Mouse (Mus musculus) neural tube, embryonic 14.5 days (tissue): ENCODE data around the gene Slc15a3. TPM values are rescaled to one million over a fixed set of nuclear protein-coding genes. Genes with fewer than 3 reads are reported as not detected.
A peak's percentile ranks its signal among the peaks of the same experiment; 100 is the strongest.

Experiments used
- ATAC-seq: fragments of 200-750 bp; cut with Nextera tagmentation; 2 replicates; pipeline ENCODE4 v1.8.0; 2017; ENCODE audit warnings: low read depth, mild to moderate bottlenecking, moderate TSS enrichment, moderate library complexity
- H3K27ac ChIP-seq: fragments of 300-500 bp; sonication (generic); 2 replicates; pipeline ENCODE4 v1.5.1; 2014; ENCODE audit warnings: low read depth, mild to moderate bottlenecking, control low read depth, low read length, moderate library complexity, mixed read lengths
- H3K27me3 ChIP-seq: fragments of 300-500 bp; sonication (generic); 2 replicates; pipeline ENCODE4 v1.6.1; 2014; ENCODE audit warnings: low read length; ENCODE audit not compliant: control insufficient read depth, insufficient read depth
- H3K36me3 ChIP-seq: fragments of 300-500 bp; sonication (generic); 2 replicates; pipeline ENCODE4 v1.6.1; 2014; ENCODE audit warnings: low read length, mixed read lengths; ENCODE audit not compliant: control insufficient read depth, insufficient read depth
- H3K4me1 ChIP-seq: fragments of 300-500 bp; sonication (generic); 2 replicates; pipeline ENCODE4 v1.6.1; 2014; ENCODE audit warnings: low read length; ENCODE audit not compliant: control insufficient read depth, insufficient read depth
- H3K4me2 ChIP-seq: fragments of 300-500 bp; sonication (generic); 2 replicates; pipeline ENCODE4 v1.6.1; 2014; ENCODE audit warnings: mild to moderate bottlenecking, low read depth, low read length, control low read depth
- H3K4me3 ChIP-seq: fragments of 300-500 bp; sonication (generic); 2 replicates; pipeline ENCODE4 v1.5.1; 2014; ENCODE audit warnings: low read depth, low read length, control low read depth, mixed read lengths
- H3K9ac ChIP-seq: fragments of 300-500 bp; sonication (generic); replicated peaks from 2 replicates; pipeline ENCODE4 v1.6.1; 2014; ENCODE audit warnings: low read depth, mild to moderate bottlenecking, control low read depth, low read length, mixed read lengths
- H3K9me3 ChIP-seq: fragments of 300-500 bp; sonication (generic); 2 replicates; pipeline ENCODE4 v1.6.1; 2016; ENCODE audit warnings: low read length; ENCODE audit not compliant: control insufficient read depth
- WGBS: fragments of 180-500 bp; shearing (Covaris S2); extraction: QIAGEN DNeasy Blood & Tissue Kit; methylation state at CpG from one replicate; pipeline ENCODE4 v1.1.7; 2014; 5-methylcytosine and 5-hydroxymethylcytosine counted together
- polyA plus RNA-seq: library from polyadenylated mRNA; unstranded; fragments of >200 nt; fragmentation: Nextera tagmentation; extraction: Ambion mirVana; gene quantifications from 2 replicates; pipeline ENCODE4 v1.2.1, GENCODE M21; 2014

Slc15a3 gene
- polyA plus RNA-seq, 1 experiment from 2014 or later, result 0.36 TPM

DNA sequence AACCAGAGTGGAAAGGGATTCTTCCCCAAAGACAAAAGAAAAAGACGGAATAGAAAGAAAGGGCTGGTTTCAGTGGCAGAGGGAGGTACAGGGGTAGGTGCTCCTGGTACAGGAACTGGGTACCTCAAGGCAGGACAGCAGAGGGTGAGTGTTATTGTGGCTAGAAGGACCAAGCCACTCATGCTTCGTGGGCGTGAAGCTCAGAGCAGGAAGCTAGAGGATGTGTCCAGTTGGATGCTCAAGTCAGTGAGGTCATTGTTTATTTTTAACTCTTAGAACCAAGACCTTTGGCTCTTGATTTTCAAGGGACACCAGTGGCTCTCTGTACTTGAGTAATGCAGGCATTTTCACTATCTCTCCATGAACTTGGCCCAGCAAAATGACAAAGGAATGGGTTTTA, 7.5 kb upstream of the Slc15a3 start:
- Histone ChIP-seq H3K36me3 (no peaks in the 10 kb centered on the region), H3K9ac (no peak overlapping the region), H3K27me3 (no peaks in the 10 kb centered on the region), H3K9me3 (no peaks in the 10 kb centered on the region), H3K4me2 (no peak overlapping the region), H3K4me3 (no peak overlapping the region), H3K27ac (no peak overlapping the region), H3K4me1 (no peaks in the 10 kb centered on the region)
- WGBS, result 85% methylated on average over 3 of the region's 3 CpGs
- no peak for ATAC-seq

GRCm38 (mm10) chr19:10833611-10834010, 5.9 kb upstream of the Slc15a3 start:
- Histone ChIP-seq H3K27me3 (no peaks in the 10 kb centered on the region), H3K4me2 (no peak overlapping the region), H3K4me3 (no peak overlapping the region), H3K9ac (no peak overlapping the region), H3K36me3 (no peaks in the 10 kb centered on the region), H3K9me3 (no peaks in the 10 kb centered on the region), H3K27ac (no peak overlapping the region), H3K4me1 (no peaks in the 10 kb centered on the region)
- WGBS, result 79% methylated on average over 3 of the region's 3 CpGs
- no peak for ATAC-seq

DNA sequence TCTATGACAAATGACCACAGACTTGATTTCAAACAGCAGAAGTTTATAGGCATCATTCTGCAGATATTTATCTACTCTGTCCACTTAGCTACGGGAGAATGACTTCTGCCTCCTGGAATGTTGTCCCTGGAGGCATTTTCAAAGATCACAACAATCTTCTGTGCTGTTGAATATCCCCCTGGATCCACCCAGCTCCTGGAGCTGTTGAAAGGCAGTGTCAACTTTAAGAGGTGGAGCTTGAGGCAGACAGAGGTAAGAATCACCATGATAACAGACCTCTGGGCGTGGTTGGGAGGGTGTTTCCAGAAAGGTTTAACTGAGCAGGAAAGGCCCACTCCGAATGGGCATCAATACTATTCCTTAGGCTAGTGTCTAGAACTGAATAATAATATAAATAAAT, 3.9 kb upstream of the Slc15a3 start:
- no peaks in the 10 kb centered on the region for H3K4me1 ChIP-seq
- H3K9ac ChIP-seq, result no peak overlapping the region
- 64% methylated on average over 3 of the region's 3 CpGs for WGBS
- no peaks in the 10 kb centered on the region for H3K9me3 ChIP-seq
- no peak for ATAC-seq
- no peak overlapping the region for H3K4me2 ChIP-seq
- H3K36me3 ChIP-seq, result no peaks in the 10 kb centered on the region
- H3K27me3 ChIP-seq, result no peaks in the 10 kb centered on the region
- H3K4me3 ChIP-seq, result no peak overlapping the region
- no peak overlapping the region for H3K27ac ChIP-seq

DNA sequence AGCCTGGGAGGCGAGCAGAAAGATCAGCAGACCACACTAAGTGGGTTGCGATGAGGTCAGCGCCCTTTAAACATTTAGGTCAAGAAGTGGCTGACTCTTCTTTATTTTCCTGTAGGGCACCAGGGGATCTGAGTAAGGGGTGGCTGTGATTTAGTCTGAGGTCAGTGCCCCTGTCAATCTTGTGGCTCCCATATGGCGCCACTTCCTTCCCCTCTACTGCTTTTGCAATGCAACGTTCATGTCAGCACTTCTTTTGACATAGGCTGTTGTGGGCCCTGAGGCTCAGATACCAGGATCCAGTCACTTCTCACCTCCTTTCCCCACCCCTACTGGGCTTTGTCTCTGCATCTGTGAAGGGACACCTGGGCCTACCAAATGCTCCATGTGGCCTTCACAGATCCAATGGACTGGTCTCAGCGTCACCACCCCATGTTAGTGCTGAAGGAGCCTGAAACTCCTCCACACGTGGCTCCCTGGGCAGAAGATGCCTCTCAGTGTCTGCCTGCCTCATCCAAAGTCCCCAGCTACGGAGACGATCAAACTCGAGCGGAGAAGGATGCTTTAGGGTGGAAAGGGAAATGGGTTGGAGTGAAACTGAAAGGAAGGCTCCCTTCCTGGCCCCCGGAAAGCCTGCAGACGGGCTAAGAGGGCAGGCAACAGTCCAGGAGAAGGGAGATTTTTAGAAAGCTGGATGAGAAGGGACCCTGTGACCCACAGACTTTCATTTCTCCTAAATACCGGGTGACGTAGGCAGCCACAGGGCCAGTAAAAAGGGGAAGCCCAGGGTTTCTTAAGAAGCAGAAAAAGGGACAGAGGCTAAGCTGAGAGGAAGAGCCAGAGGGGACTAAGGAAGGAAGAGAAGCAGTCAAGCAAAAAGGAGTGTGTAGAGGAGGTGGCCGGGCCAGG, 2.4 kb downstream of the Slc15a3 start:
- no peak overlapping the region for H3K4me3 ChIP-seq
- no peak overlapping the region for H3K9ac ChIP-seq
- no peak overlapping the region for H3K4me2 ChIP-seq
- ATAC-seq, result no peak
- 66% methylated on average over 16 of the region's 16 CpGs for WGBS
- no peaks in the 10 kb centered on the region for H3K36me3 ChIP-seq
- H3K27me3 ChIP-seq, result no peaks in the 10 kb centered on the region
- no peaks in the 10 kb centered on the region for H3K9me3 ChIP-seq
- H3K4me1 ChIP-seq, result no peaks in the 10 kb centered on the region
- H3K27ac ChIP-seq, result no peak overlapping the region

- Histone ChIP-seq H3K27ac (no peak overlapping the region), H3K36me3 (no peaks in the 10 kb centered on the region), H3K9ac (no peak overlapping the region), H3K27me3 (no peaks in the 10 kb centered on the region), H3K4me1 (no peaks in the 10 kb centered on the region), H3K9me3 (no peaks in the 10 kb centered on the region), H3K4me3 (no peak overlapping the region), H3K4me2 (no peak overlapping the region)
- 55% methylated on average over 24 of the region's 24 CpGs for WGBS
- no peak; the same call in 1 of the 2 replicates for ATAC-seq
These were observed 3.4 kb downstream of the Slc15a3 start for GRCm38 (mm10) chr19:10842914-10843313.

GRCm38 (mm10) chr19:10844206-10844605, 4.7 kb downstream of the Slc15a3 start:
- no peak overlapping the region for H3K4me3 ChIP-seq
- no peak for ATAC-seq
- H3K27me3 ChIP-seq, result no peaks in the 10 kb centered on the region
- 89% methylated on average over 5 of the region's 5 CpGs for WGBS
- H3K4me2 ChIP-seq, result no peak overlapping the region
- H3K4me1 ChIP-seq, result no peaks in the 10 kb centered on the region
- no peaks in the 10 kb centered on the region for H3K9me3 ChIP-seq
- no peak overlapping the region for H3K27ac ChIP-seq
- H3K36me3 ChIP-seq, result no peaks in the 10 kb centered on the region
- H3K9ac ChIP-seq, result no peak overlapping the region

GRCm38 (mm10) chr19:10845454-10845853, 5.9 kb downstream of the Slc15a3 start:
- Histone ChIP-seq H3K27me3 (no peaks in the 10 kb centered on the region), H3K4me2 (no peak overlapping the region), H3K4me1 (no peaks in the 10 kb centered on the region), H3K9ac (no peak overlapping the region), H3K9me3 (no peaks in the 10 kb centered on the region), H3K36me3 (no peaks in the 10 kb centered on the region), H3K27ac (no peak overlapping the region), H3K4me3 (no peak overlapping the region)
- ATAC-seq, result no peak
- WGBS, result 80% methylated on average over 3 of the region's 3 CpGs

GRCm38 (mm10) chr19:10846150-10846549, 6.6 kb downstream of the Slc15a3 start:
- H3K27me3 ChIP-seq, result no peaks in the 10 kb centered on the region
- H3K9ac ChIP-seq, result no peak overlapping the region
- no peaks in the 10 kb centered on the region for H3K4me1 ChIP-seq
- no peaks in the 10 kb centered on the region for H3K36me3 ChIP-seq
- H3K4me2 ChIP-seq, result no peak overlapping the region
- H3K9me3 ChIP-seq, result no peaks in the 10 kb centered on the region
- H3K27ac ChIP-seq, result no peak overlapping the region
- WGBS, result 55% methylated on average over 7 of the region's 7 CpGs
- H3K4me3 ChIP-seq, result no peak overlapping the region
- peak; percentile 26; the same call in 1 of the 2 replicates for ATAC-seq

GRCm38 (mm10) chr19:10847311-10848087, 8.0 kb downstream of the Slc15a3 start:
- Histone ChIP-seq H3K4me2 (no peak overlapping the region), H3K27ac (no peak overlapping the region), H3K36me3 (no peaks in the 10 kb centered on the region), H3K4me3 (no peak overlapping the region), H3K4me1 (no peaks in the 10 kb centered on the region), H3K9me3 (no peaks in the 10 kb centered on the region), H3K27me3 (no peaks in the 10 kb centered on the region), H3K9ac (no peak overlapping the region)
- ATAC-seq, result no peak; the same call in 1 of the 2 replicates
- WGBS, result 24% methylated on average over 3 of the region's 3 CpGs
